Mouse (Mus musculus): ENCODE measurements around the gene Eml1.

The Eml1 gene

GRCm38 (mm10) chr12:108422858-108423631, 52.3 kb downstream of the Eml1 start:
- peak; percentile 92 for DNase-seq (ENCODE audit: low spot score)

- DNase-seq (ENCODE audit: low spot score), result no peak
These were observed 60.2 kb downstream of the Eml1 start for GRCm38 (mm10) chr12:108430964-108431363.

- DNase-seq (ENCODE audit: low spot score), result no peak
These were observed 61.0 kb downstream of the Eml1 start for GRCm38 (mm10) chr12:108431714-108432113.

GRCm38 (mm10) chr12:108432578-108432977, 61.8 kb downstream of the Eml1 start:
- DNase-seq (ENCODE audit: low spot score), result no peak

- no peak for DNase-seq (ENCODE audit: low spot score)
These were observed 62.3 kb downstream of the Eml1 start for GRCm38 (mm10) chr12:108433030-108433429.

- no peak for DNase-seq (ENCODE audit: low spot score)
These were observed 62.7 kb downstream of the Eml1 start for GRCm38 (mm10) chr12:108433498-108433897.

- no peak for DNase-seq (ENCODE audit: low spot score)
These were observed 64.8 kb downstream of the Eml1 start for GRCm38 (mm10) chr12:108435444-108436015.

- peak; percentile 55 for DNase-seq (ENCODE audit: low spot score)
These were observed 65.5 kb downstream of the Eml1 start for GRCm38 (mm10) chr12:108436029-108436923.

GRCm38 (mm10) chr12:108437446-108437845, 66.7 kb downstream of the Eml1 start:
- no peak for DNase-seq (ENCODE audit: low spot score)

GRCm38 (mm10) chr12:108443271-108443670, 72.5 kb downstream of the Eml1 start:
- no peak for DNase-seq (ENCODE audit: low spot score)

GRCm38 (mm10) chr12:108443708-108444107, 73.0 kb downstream of the Eml1 start:
- no peak for DNase-seq (ENCODE audit: low spot score)

- DNase-seq (ENCODE audit: low spot score), result no peak
These were observed 73.7 kb downstream of the Eml1 start for GRCm38 (mm10) chr12:108444166-108445115.

GRCm38 (mm10) chr12:108446721-108447120, 76.0 kb downstream of the Eml1 start:
- no peak for DNase-seq (ENCODE audit: low spot score)

- DNase-seq (ENCODE audit: low spot score), result no peak
These were observed 77.6 kb downstream of the Eml1 start for GRCm38 (mm10) chr12:108448396-108448795.

- DNase-seq (ENCODE audit: low spot score), result no peak
These were observed 79.2 kb downstream of the Eml1 start for GRCm38 (mm10) chr12:108449935-108450334.

- DNase-seq (ENCODE audit: low spot score), result no peak
These were observed 79.8 kb downstream of the Eml1 start for GRCm38 (mm10) chr12:108450546-108450945.

GRCm38 (mm10) chr12:108452151-108452874, 81.6 kb downstream of the Eml1 start:
- no peak for DNase-seq (ENCODE audit: low spot score)

- no peak for DNase-seq (ENCODE audit: low spot score)
These were observed 82.8 kb downstream of the Eml1 start for GRCm38 (mm10) chr12:108453561-108454044.

- peak; percentile 52 for DNase-seq (ENCODE audit: low spot score)
These were observed 84.2 kb downstream of the Eml1 start for GRCm38 (mm10) chr12:108455004-108455403.

- DNase-seq (ENCODE audit: low spot score), result no peak
These were observed 102.1 kb downstream of the Eml1 start for GRCm38 (mm10) chr12:108472898-108473297.

- DNase-seq (ENCODE audit: low spot score), result no peak
These were observed 103.7 kb downstream of the Eml1 start for GRCm38 (mm10) chr12:108474440-108474839.
